Mouse (Mus musculus) liver, adult 2 months (tissue): ENCODE data around the gene Mtfmt. TPM values are rescaled to one million over a fixed set of nuclear protein-coding genes. Genes with fewer than 3 reads are reported as not detected.

Experiments used
- DNase-seq: peaks from one replicate; pipeline ENCODE4 v3.0.0-alpha.2; 2011; ENCODE audit warnings: low read depth, low spot score; ENCODE audit errors: extremely low read depth
- H3K27ac ChIP-seq: fragments of 200-500 bp; replicated peaks from 2 replicates; pipeline ENCODE4 v1.5.1; 2012; ENCODE audit warnings: low read depth, mild to moderate bottlenecking, control low read depth, inconsistent platforms, low read length; ENCODE audit not compliant: insufficient read depth
- H3K27me3 ChIP-seq: fragments of 200-500 bp; 2 replicates; pipeline ENCODE4 v1.6.1; 2012; ENCODE audit warnings: mild to moderate bottlenecking, moderate library complexity, low read length, inconsistent platforms; ENCODE audit not compliant: control insufficient read depth, insufficient read depth
- H3K36me3 ChIP-seq: fragments of 200-500 bp; 2 replicates; pipeline ENCODE4 v1.6.1; 2012; ENCODE audit warnings: low read length, inconsistent platforms; ENCODE audit not compliant: control insufficient read depth, insufficient read depth
- H3K4me1 ChIP-seq: fragments of 200-500 bp; 2 replicates; pipeline ENCODE4 v1.6.1; 2011; ENCODE audit warnings: low read length; ENCODE audit not compliant: control insufficient read depth, insufficient read depth
- H3K4me3 ChIP-seq: fragments of 200-500 bp; 2 replicates; pipeline ENCODE4 v1.5.1; 2011; ENCODE audit warnings: low read depth, mild to moderate bottlenecking, control low read depth, low read length, moderate library complexity; ENCODE audit not compliant: insufficient read depth
- H3K79me2 ChIP-seq: fragments of 200-500 bp; 2 replicates; pipeline ENCODE4 v1.6.1; 2012; ENCODE audit warnings: inconsistent platforms, mild to moderate bottlenecking, low read length, moderate library complexity; ENCODE audit not compliant: control insufficient read depth, insufficient read depth
- H3K9ac ChIP-seq: fragments of 200-500 bp; 2 replicates; pipeline ENCODE4 v1.6.1; 2012; ENCODE audit warnings: low read depth, mild to moderate bottlenecking, control low read depth, inconsistent platforms, low read length
- CTCF ChIP-seq: fragments of 200-500 bp; IDR thresholded peaks from 2 replicates; pipeline ENCODE4 v1.5.1; 2011; ENCODE audit warnings: low read depth, low read length, control low read depth
- POLR2A ChIP-seq: fragments of 200-500 bp; IDR thresholded peaks from 2 replicates; pipeline ENCODE4 v1.6.1; 2011; ENCODE audit warnings: low read length, control low read depth; ENCODE audit not compliant: insufficient read depth; ENCODE audit errors: extremely low read depth
- WGBS: fragments of 180-500 bp; shearing (Covaris S2); methylation state at CpG from one replicate; pipeline ENCODE4 v1.1.7; 2018; 5-methylcytosine and 5-hydroxymethylcytosine counted together
- polyA plus RNA-seq: library from polyadenylated mRNA; depleted of rRNA; stranded (reverse); fragments of >200 nt; gene quantifications from 2 replicates; pipeline ENCODE4 v1.2.3, GENCODE M21; 2012
- total RNA-seq: library from RNA; depleted of rRNA; stranded (reverse); fragments of >200 nt; gene quantifications from 2 replicates; pipeline ENCODE4 v1.2.3, GENCODE M21; 2014

Mtfmt gene
- total and polyA plus RNA-seq, 2 experiments, result 5.5 to 5.8 TPM

GRCm38 (mm10) chr9:65407327-65407726 lies 28.3 kb upstream of the Mtfmt start:
- H3K27me3 ChIP-seq, result no peaks in the 10 kb centered on the region
- no peak overlapping the region for H3K27ac ChIP-seq
- TF ChIP-seq POLR2A (no peak), CTCF (no peak)
- no peak overlapping the region for H3K4me3 ChIP-seq
- no peaks in the 10 kb centered on the region for H3K79me2 ChIP-seq
- no peak for DNase-seq
- H3K4me1 ChIP-seq, result peaks cover 2% of the 10 kb centered on the region; the same call in 1 of the 2 replicates
- WGBS, result 87% methylated on average over 5 of the region's 5 CpGs
- no peaks in the 10 kb centered on the region for H3K36me3 ChIP-seq
- H3K9ac ChIP-seq, result no peak overlapping the region

GRCm38 (mm10) chr9:65407861-65408260 lies 27.7 kb upstream of the Mtfmt start:
- H3K36me3 ChIP-seq, result no peaks in the 10 kb centered on the region
- WGBS, result 91% methylated on average over 3 of the region's 3 CpGs
- no peak overlapping the region for H3K27ac ChIP-seq
- peaks cover 2% of the 10 kb centered on the region; the same call in 1 of the 2 replicates for H3K4me1 ChIP-seq
- TF ChIP-seq POLR2A, result no peak
- no peak for TF ChIP-seq CTCF
- H3K9ac ChIP-seq, result no peak overlapping the region
- no peak overlapping the region for H3K4me3 ChIP-seq
- no peak for DNase-seq
- no peaks in the 10 kb centered on the region for H3K27me3 ChIP-seq
- no peaks in the 10 kb centered on the region for H3K79me2 ChIP-seq

DNA sequence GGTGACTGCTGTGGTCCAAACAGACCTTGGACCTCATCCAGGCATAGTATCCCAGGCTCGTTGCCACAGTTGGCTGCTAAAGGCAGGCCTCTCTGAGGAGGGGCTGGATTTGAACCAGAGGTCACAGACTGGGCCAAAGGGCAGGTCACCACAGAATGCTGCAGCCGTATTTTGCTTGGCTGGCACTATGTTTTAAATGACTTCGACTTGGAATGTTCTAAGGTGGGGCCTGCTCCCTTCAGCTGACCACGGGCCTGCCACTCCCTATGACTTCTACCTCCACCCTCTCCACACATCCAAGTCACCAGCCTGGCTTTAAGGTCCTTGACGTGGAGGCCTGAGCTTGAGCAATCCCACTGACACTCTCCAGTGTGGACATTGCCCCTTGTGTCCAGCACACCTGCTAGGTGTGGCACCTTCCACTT lies 26.7 kb upstream of the Mtfmt start:
- Histone ChIP-seq H3K27me3 (no peaks in the 10 kb centered on the region), H3K4me3 (no peak overlapping the region)
- 14% methylated on average over 5 of the region's 5 CpGs for WGBS

DNA sequence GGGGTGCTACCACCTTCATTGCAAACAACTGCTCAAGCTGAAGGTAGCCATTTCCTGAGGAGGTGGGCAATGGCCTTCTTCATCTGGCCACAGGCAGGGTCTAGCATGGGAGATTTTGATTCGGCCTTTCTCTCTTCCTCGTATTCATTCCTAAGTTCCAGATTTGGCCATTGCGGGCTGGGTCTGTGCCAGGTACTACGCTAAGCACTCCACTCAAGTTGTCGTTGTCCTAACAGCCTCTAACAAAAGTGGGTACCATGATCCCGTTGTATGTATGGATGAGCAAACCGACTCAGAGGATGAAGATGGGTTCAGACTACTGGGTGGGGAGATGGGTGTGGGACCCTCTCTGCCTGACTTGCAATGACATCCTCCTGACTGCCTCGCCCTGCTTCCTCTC lies 25.2 kb upstream of the Mtfmt start:
- DNase-seq, result no peak
- no peak overlapping the region for H3K27ac ChIP-seq
- no peaks in the 10 kb centered on the region for H3K27me3 ChIP-seq
- no peak overlapping the region for H3K4me3 ChIP-seq
- WGBS, result 91% methylated on average over 8 of the region's 8 CpGs
- no peak overlapping the region for H3K9ac ChIP-seq
- H3K36me3 ChIP-seq, result no peaks in the 10 kb centered on the region
- peaks cover 2% of the 10 kb centered on the region; the same call in 1 of the 2 replicates for H3K4me1 ChIP-seq
- TF ChIP-seq CTCF (no peak), POLR2A (no peak)
- no peaks in the 10 kb centered on the region for H3K79me2 ChIP-seq

More for the DNA sequence above, 26.7 kb upstream of the Mtfmt start:
- no peak overlapping the region for H3K9ac ChIP-seq
- DNase-seq, result peak; percentile 86
- no peak for TF ChIP-seq POLR2A
- no peak for TF ChIP-seq CTCF
- H3K27ac ChIP-seq, result no peak overlapping the region
- H3K79me2 ChIP-seq, result no peaks in the 10 kb centered on the region
- peaks cover 2% of the 10 kb centered on the region; the same call in 1 of the 2 replicates for H3K4me1 ChIP-seq
- no peaks in the 10 kb centered on the region for H3K36me3 ChIP-seq

- Histone ChIP-seq H3K36me3 (no peaks in the 10 kb centered on the region), H3K79me2 (no peaks in the 10 kb centered on the region), H3K27ac (no peak overlapping the region), H3K4me1 (peaks cover 2% of the 10 kb centered on the region; the same call in 1 of the 2 replicates), H3K9ac (no peak overlapping the region), H3K4me3 (no peak overlapping the region), H3K27me3 (no peaks in the 10 kb centered on the region)
- 71% methylated on average over 3 of the region's 3 CpGs for WGBS
- DNase-seq, result no peak
- TF ChIP-seq CTCF, result no peak
- no peak for TF ChIP-seq POLR2A
Observed at GRCm38 (mm10) chr9:65411326-65411725, 24.3 kb upstream of the Mtfmt start.

DNA sequence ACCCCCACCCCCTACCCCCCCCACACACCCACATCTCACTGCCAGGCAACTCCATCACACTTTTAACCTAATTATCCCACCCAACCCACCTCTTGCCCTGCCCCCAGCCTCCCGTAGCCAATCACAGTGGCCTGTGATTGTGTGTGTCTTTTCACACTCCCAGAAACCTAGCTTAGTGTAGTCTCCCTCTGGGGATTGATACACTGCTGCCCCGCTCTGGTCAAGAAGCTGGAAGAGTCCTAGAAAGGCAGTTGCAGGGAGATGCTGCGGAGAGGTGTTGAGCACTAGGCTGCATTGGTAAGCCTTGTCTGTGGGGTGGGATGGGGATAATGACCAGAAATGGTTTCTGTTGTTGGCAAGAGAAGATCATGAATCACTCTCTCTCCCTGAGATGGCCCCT lies 17.8 kb upstream of the Mtfmt start:
- no peak overlapping the region for H3K9ac ChIP-seq
- H3K27ac ChIP-seq, result no peak overlapping the region
- no peak overlapping the region for H3K4me3 ChIP-seq
- H3K4me1 ChIP-seq, result 0 out of 2 replicates have a peak, but pooled peaks cover 2% of the 10 kb centered on the region
- no peaks in the 10 kb centered on the region for H3K36me3 ChIP-seq
- H3K27me3 ChIP-seq, result no peaks in the 10 kb centered on the region
- no peak for DNase-seq
- TF ChIP-seq POLR2A (no peak), CTCF (no peak)
- H3K79me2 ChIP-seq, result no peaks in the 10 kb centered on the region
- 76% methylated on average over 3 of the region's 3 CpGs for WGBS
